Mouse (Mus musculus): ENCODE results near the gene Gm3417.
"Not testable (repeated sequence)": the region's sequence is repeated elsewhere in the genome, so short reads cannot be mapped to it uniquely, and the experiment has no call there.

Gene Gm3417

GRCm38 (mm10) chr17:14958686-14959327, 19.8 kb downstream of the Gm3417 start:
- CTCF ChIA-PET = no interaction called here

GRCm38 (mm10) chr17:14953452-14953851, 25.1 kb downstream of the Gm3417 start:
- CTCF ChIA-PET = no interaction called here

GRCm38 (mm10) chr17:14949161-14949827, 29.3 kb downstream of the Gm3417 start:
- CTCF ChIA-PET = no interaction called here

DNA sequence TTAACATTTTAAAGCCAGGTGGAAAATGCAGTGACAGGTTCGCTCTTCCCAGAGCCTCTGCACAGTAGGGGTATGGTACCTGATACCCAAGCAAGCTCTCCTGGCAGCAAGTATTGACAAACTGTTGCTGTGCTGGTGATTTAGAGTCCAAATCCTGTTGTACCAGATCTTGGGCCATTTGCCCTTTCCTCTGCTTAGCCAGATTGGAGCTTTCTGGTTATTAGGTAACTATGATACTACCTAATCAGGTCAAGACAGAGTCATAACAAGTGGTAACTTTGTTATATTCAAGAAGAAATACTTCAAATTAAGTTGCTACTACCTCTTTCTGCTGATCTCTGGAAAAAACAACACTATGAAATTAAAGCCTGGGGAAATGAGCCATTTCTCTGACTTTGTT, 34.0 kb downstream of the Gm3417 start:
- CTCF ChIA-PET = interaction anchor here (1.7 kb wide), 1 partner anchor 16 kb away, joined by 4 read pairs; no protein-coding TSS in a partner anchor

GRCm38 (mm10) chr17:14943729-14944059, 34.9 kb downstream of the Gm3417 start:
- CTCF ChIA-PET = interaction anchor here (1.7 kb wide), 1 partner anchor 16 kb away, joined by 4 read pairs; no protein-coding TSS in a partner anchor

DNA sequence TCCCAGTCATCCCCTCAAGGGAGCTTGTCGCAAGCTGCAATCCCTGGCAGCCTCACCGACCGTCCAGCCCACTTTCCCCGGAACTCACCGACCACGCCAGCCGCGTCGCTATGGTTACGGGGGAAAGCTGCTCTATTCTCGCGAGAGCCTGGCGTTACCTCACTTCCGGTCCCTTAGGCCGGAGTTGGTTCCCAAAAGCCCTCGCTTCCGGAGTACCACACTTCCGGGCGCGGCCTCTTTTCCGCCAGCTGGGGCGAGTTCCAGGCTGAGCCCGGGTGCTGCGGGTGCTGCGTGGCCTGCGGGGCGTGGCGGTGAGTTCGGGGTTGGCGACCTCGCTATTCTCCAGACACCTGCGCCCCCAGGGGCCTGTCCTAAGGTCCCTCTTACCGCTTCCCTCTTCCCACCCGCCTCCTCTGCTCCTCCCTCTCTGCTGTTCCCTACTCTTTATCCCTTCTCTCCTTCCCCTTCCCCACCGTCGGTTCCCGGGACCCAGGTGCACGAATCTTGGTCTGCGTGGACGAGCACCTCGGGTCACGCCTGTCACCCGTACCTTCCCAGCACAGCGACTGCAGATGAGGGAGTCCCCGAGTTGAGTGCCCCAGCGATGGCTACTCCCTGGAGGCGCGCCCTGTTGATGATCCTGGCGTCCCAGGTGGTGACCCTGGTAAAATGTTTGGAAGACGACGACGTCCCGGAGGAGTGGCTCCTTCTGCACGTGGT, 35.4 kb downstream of the Gm3417 start, which contains the start of the genes Wdr27 and 1600012H06Rik:
Gene Wdr27, minus strand, starts transcription at position 150 of the 720 bp plus-strand sequence.
Gene 1600012H06Rik, plus strand, starts transcription at position 176 of the 720 bp plus-strand sequence.
- CTCF ChIA-PET = interaction anchor here (1.7 kb wide), 1 partner anchor 17 kb away, joined by 4 read pairs; no protein-coding TSS in a partner anchor

- CTCF ChIA-PET = interaction anchor here (0.7 kb wide), 1 partner anchor 700 kb away, joined by 3 read pairs; no protein-coding TSS in a partner anchor
Observed at GRCm38 (mm10) chr17:14942181-14942580, 36.4 kb downstream of the Gm3417 start.

GRCm38 (mm10) chr17:14935841-14936605, 42.6 kb downstream of the Gm3417 start:
- CTCF ChIA-PET = no interaction called here

DNA sequence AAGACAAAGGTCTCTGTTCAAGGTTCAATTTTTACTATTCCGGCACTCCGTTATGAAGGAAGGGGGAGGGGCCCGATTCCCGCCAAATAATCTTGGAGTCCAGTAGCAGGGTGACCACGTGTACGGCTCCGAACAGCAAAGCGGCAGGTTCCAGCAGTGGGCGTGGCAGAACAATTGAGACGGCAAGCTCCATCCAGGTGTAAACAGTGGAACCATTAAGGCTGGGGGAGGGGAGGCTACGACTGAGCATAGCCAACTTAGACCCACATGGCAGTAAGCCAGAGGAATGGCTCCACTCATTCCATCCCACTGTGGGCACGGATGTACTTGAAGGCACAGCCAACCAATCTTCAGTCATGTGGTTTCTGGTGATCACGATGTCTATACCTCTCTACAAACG, 43.3 kb downstream of the Gm3417 start:
- CTCF ChIA-PET = not testable (repeated sequence)

GRCm38 (mm10) chr17:14931469-14931868, 47.1 kb downstream of the Gm3417 start:
- CTCF ChIA-PET = no interaction called here

GRCm38 (mm10) chr17:14930697-14931096, 47.9 kb downstream of the Gm3417 start:
- CTCF ChIA-PET = no interaction called here

- CTCF ChIA-PET = no interaction called here
Observed at GRCm38 (mm10) chr17:14928631-14929030, 50.0 kb downstream of the Gm3417 start.

- CTCF ChIA-PET = no interaction called here
Observed at GRCm38 (mm10) chr17:14927644-14928218, 50.9 kb downstream of the Gm3417 start.

- CTCF ChIA-PET = interaction anchor here (0.6 kb wide), 1 partner anchor 9 kb away, joined by 4 read pairs; no protein-coding TSS in a partner anchor
Observed at GRCm38 (mm10) chr17:14921582-14921981, 57.0 kb downstream of the Gm3417 start.

- CTCF ChIA-PET = no interaction called here
Observed at GRCm38 (mm10) chr17:14917866-14918265, 60.7 kb downstream of the Gm3417 start.

- CTCF ChIA-PET = no interaction called here
Observed at GRCm38 (mm10) chr17:14914401-14914800, 64.2 kb downstream of the Gm3417 start.

Data from spleen, embryonic (tissue).